23 mouse cellular contexts compared by ENCODE assay signal in the genomic region with DNA sequence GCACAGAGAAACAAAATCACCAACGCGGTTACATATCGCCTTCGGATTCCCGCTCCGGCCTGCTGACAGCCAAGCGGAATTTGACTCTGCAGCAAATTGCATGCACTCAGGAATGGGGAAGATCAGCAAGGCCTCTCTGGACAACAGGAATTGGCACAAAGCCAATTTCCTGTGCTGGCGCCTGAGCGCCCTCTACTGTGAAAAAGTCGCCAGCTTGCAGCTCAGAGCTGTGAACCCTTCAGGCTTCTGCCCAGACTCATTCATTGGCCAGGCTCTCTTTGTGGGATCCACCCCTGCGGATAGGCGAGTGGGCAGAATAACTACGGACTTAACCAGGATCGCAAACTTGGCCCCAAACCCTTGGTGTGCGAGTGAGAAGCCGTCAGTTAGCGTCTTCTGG. TPM values are rescaled to one million over a fixed set of nuclear protein-coding genes. Genes with fewer than 3 reads are reported as not detected.
DNase-seq lines count a peak whose midpoint lies in the region; ATAC-seq lines count a peak whose summit lies in the region.
"Not testable (repeated sequence)": the region's sequence is repeated elsewhere in the genome, so short reads cannot be mapped to it uniquely, and the experiment has no call there.
"Had no signal": no experiment of that assay in that cellular context is flagged by ENCODE, and none has a peak within 500 bp of the region (broad histone marks: within the 10 kb centered on the region; RNA-seq: fewer than 3 reads in every experiment).

No protein-coding gene starts in this region.

- not testable (repeated sequence) for H3K27me3 ChIP-seq in forebrain, embryonic 14.5 days (replicated peaks; ENCODE audit: control insufficient read depth, insufficient read depth, low read length); intestine, embryonic 15.5 days (replicated peaks); midbrain, embryonic 16.5 days (ENCODE audit: control insufficient read depth, insufficient read depth, low read depth, low read length); neural tube, embryonic 15.5 days (replicated peaks)

- peak; percentile 8 for DNase-seq in ZHBTc4 (ENCODE audit: low read depth, low spot score)
- not testable (repeated sequence) for DNase-seq in forebrain, embryonic 14.5 days (ENCODE audit: low spot score)
- peak; percentile 42 for DNase-seq in heart, adult 11 months

- H3K9ac ChIP-seq in forebrain, embryonic 14.5 days (ENCODE audit: low read length); intestine, embryonic 15.5 days; midbrain, embryonic 16.5 days (ENCODE audit: low read depth, low read length); neural tube, embryonic 15.5 days (replicated peaks): not testable (repeated sequence)

- WGBS in forebrain, embryonic 14.5 days = 95% methylated on average over 15 of the region's 17 CpGs
- 97% methylated on average over 17 of the region's 17 CpGs for WGBS in intestine, embryonic 15.5 days
- WGBS in midbrain, embryonic 16.5 days = 96% methylated on average over 16 of the region's 17 CpGs
- WGBS in neural tube, embryonic 15.5 days = 96% methylated on average over 17 of the region's 17 CpGs

- H3K36me3 ChIP-seq in forebrain, embryonic 14.5 days (ENCODE audit: control insufficient read depth, insufficient read depth, low read length); intestine, embryonic 15.5 days; midbrain, embryonic 16.5 days (ENCODE audit: control insufficient read depth, insufficient read depth, low read length); neural tube, embryonic 15.5 days: not testable (repeated sequence)

- not testable (repeated sequence) for H3K4me3 ChIP-seq in forebrain, embryonic 14.5 days (ENCODE audit: low read depth, low read length); intestine, embryonic 15.5 days (replicated peaks); midbrain, embryonic 16.5 days (ENCODE audit: low read depth, low read length); neural tube, embryonic 15.5 days (replicated peaks)

- not testable (repeated sequence) for H3K9me3 ChIP-seq in forebrain, embryonic 14.5 days (replicated peaks; ENCODE audit: control insufficient read depth, low read length); intestine, embryonic 15.5 days; midbrain, embryonic 16.5 days (replicated peaks; ENCODE audit: control insufficient read depth, low read length, poor library complexity, severe bottlenecking); neural tube, embryonic 15.5 days (replicated peaks)

- H3K4me1 ChIP-seq in forebrain, embryonic 14.5 days (ENCODE audit: control insufficient read depth, insufficient read depth, low read length); intestine, embryonic 15.5 days (replicated peaks); midbrain, embryonic 16.5 days (ENCODE audit: control insufficient read depth, insufficient read depth, low read length); neural tube, embryonic 15.5 days: not testable (repeated sequence)

- H3K27ac ChIP-seq in forebrain, embryonic 14.5 days (ENCODE audit: low read depth, low read length); intestine, embryonic 15.5 days; midbrain, embryonic 16.5 days (ENCODE audit: low read length); neural tube, embryonic 15.5 days (replicated peaks): not testable (repeated sequence)

- H3K4me2 ChIP-seq in forebrain, embryonic 14.5 days (ENCODE audit: low read length); intestine, embryonic 15.5 days (replicated peaks); midbrain, embryonic 16.5 days (ENCODE audit: low read length); neural tube, embryonic 15.5 days: not testable (repeated sequence)

- peak; percentile 48 for ATAC-seq in forebrain, embryonic 14.5 days
- 0 out of 2 replicates have a peak, but pooled peaks have one; percentile 53 for ATAC-seq in intestine, embryonic 15.5 days
- peak; percentile 89 for ATAC-seq in megakaryocyte, adult 5-6 weeks (ENCODE audit: poor library complexity, severe bottlenecking)
- ATAC-seq in midbrain, embryonic 16.5 days = peak; percentile 32; the same call in 1 of the 2 replicates
- peak; percentile 41; the same call in 1 of the 2 replicates for ATAC-seq in neural tube, embryonic 15.5 days (ENCODE audit: low FRiP score)

RNA-seq across cellular contexts. Expression of a gene that starts 7.1 kb away (rescaled TPM):
- polyA plus RNA-seq in forebrain, embryonic 14.5 days (2014; fragmentation: Nextera tagmentation; extraction: Ambion mirVana) = not detected in 2 replicates
- polyA plus RNA-seq in intestine, embryonic 15.5 days (2015; fragmentation: Nextera tagmentation; extraction: Ambion mirVana) = not detected in 2 replicates
- not detected in 2 replicates for total RNA-seq in megakaryocyte, adult 5-6 weeks (2015)
- total RNA-seq in megakaryocyte, adult 5-6 weeks (2017) = not detected in 2 replicates
- not detected in 2 replicates for polyA plus RNA-seq in midbrain, embryonic 16.5 days (2015; fragmentation: Nextera tagmentation; extraction: Ambion mirVana)
- polyA plus RNA-seq in neural tube, embryonic 15.5 days (2015; fragmentation: Nextera tagmentation; extraction: Ambion mirVana) = not detected in 2 replicates
- total RNA-seq: adrenal gland, adult 2 months; adrenal gland, postnatal 4 days; gastrocnemius, postnatal 25 days; heart, adult 8-10 months; heart, postnatal 36 days; left cerebral cortex, postnatal 14 days had no signal
- polyA plus RNA-seq: adrenal gland, adult 2 months; embryonic facial prominence, embryonic 11.5 days; forebrain, embryonic 12.5 days; heart, embryonic 15.5 days; hindbrain, embryonic 16.5 days; kidney, embryonic 16.5 days; limb, embryonic 12.5 days; liver, embryonic 12.5 days; small intestine, adult 2 months; thymus, postnatal 0 days had no signal

RNA-seq across cellular contexts. Expression of a gene that starts 16.1 kb away (rescaled TPM):
- not detected in 2 replicates for polyA plus RNA-seq in forebrain, embryonic 14.5 days (2014; fragmentation: Nextera tagmentation; extraction: Ambion mirVana)
- polyA plus RNA-seq in intestine, embryonic 15.5 days (2015; fragmentation: Nextera tagmentation; extraction: Ambion mirVana) = not detected in 2 replicates
- 0.58 and 1.4 TPM in 2 replicates for total RNA-seq in megakaryocyte, adult 5-6 weeks (2015)
- total RNA-seq in megakaryocyte, adult 5-6 weeks (2017) = 1.7 and 3.3 TPM in 2 replicates
- not detected in 2 replicates for polyA plus RNA-seq in midbrain, embryonic 16.5 days (2015; fragmentation: Nextera tagmentation; extraction: Ambion mirVana)
- polyA plus RNA-seq in neural tube, embryonic 15.5 days (2015; fragmentation: Nextera tagmentation; extraction: Ambion mirVana) = not detected in 2 replicates
- total RNA-seq: adrenal gland, adult 2 months; adrenal gland, postnatal 4 days; ES-E14; gastrocnemius, postnatal 25 days; heart, adult 8-10 months; heart, postnatal 36 days; left cerebral cortex, postnatal 14 days had no signal
- polyA plus RNA-seq: adrenal gland, adult 2 months; embryonic facial prominence, embryonic 11.5 days; forebrain, embryonic 12.5 days; heart, embryonic 15.5 days; hindbrain, embryonic 16.5 days; kidney, embryonic 16.5 days; limb, embryonic 12.5 days; liver, embryonic 12.5 days had no signal

RNA-seq across cellular contexts. Expression of a gene that starts 31.1 kb away (rescaled TPM):
- not detected in 2 replicates for polyA plus RNA-seq in forebrain, embryonic 14.5 days (2014; fragmentation: Nextera tagmentation; extraction: Ambion mirVana)
- polyA plus RNA-seq in intestine, embryonic 15.5 days (2015; fragmentation: Nextera tagmentation; extraction: Ambion mirVana) = not detected in 2 replicates
- total RNA-seq in megakaryocyte, adult 5-6 weeks (2015) = not detected in 2 replicates
- not detected in 2 replicates for total RNA-seq in megakaryocyte, adult 5-6 weeks (2017)
- polyA plus RNA-seq in midbrain, embryonic 16.5 days (2015; fragmentation: Nextera tagmentation; extraction: Ambion mirVana) = not detected in 2 replicates
- not detected in 2 replicates for polyA plus RNA-seq in neural tube, embryonic 15.5 days (2015; fragmentation: Nextera tagmentation; extraction: Ambion mirVana)
- total RNA-seq: adrenal gland, adult 2 months; adrenal gland, postnatal 4 days; gastrocnemius, postnatal 25 days; heart, adult 8-10 months; heart, postnatal 36 days; left cerebral cortex, postnatal 14 days had no signal
- polyA plus RNA-seq: adrenal gland, adult 2 months; embryonic facial prominence, embryonic 11.5 days; forebrain, embryonic 12.5 days; heart, embryonic 15.5 days; hindbrain, embryonic 16.5 days; kidney, embryonic 16.5 days; limb, embryonic 12.5 days; liver, embryonic 12.5 days; small intestine, adult 2 months; thymus, postnatal 0 days had no signal

RNA-seq across cellular contexts. Expression of a gene that starts 59.6 kb away (rescaled TPM):
- not detected in 2 replicates for polyA plus RNA-seq in forebrain, embryonic 14.5 days (2014; fragmentation: Nextera tagmentation; extraction: Ambion mirVana)
- polyA plus RNA-seq in intestine, embryonic 15.5 days (2015; fragmentation: Nextera tagmentation; extraction: Ambion mirVana) = not detected in 2 replicates
- total RNA-seq in megakaryocyte, adult 5-6 weeks (2015) = not detected in 2 replicates
- total RNA-seq in megakaryocyte, adult 5-6 weeks (2017) = not detected in 2 replicates
- not detected in 2 replicates for polyA plus RNA-seq in midbrain, embryonic 16.5 days (2015; fragmentation: Nextera tagmentation; extraction: Ambion mirVana)
- polyA plus RNA-seq in neural tube, embryonic 15.5 days (2015; fragmentation: Nextera tagmentation; extraction: Ambion mirVana) = not detected in 2 replicates
- total RNA-seq: adrenal gland, adult 2 months; adrenal gland, postnatal 4 days; gastrocnemius, postnatal 25 days; heart, adult 8-10 months; heart, postnatal 36 days; left cerebral cortex, postnatal 14 days had no signal
- polyA plus RNA-seq: adrenal gland, adult 2 months; embryonic facial prominence, embryonic 11.5 days; forebrain, embryonic 12.5 days; heart, embryonic 15.5 days; hindbrain, embryonic 16.5 days; kidney, embryonic 16.5 days; limb, embryonic 12.5 days; liver, embryonic 12.5 days; small intestine, adult 2 months; thymus, postnatal 0 days had no signal

Comparison
In these comparisons a context has a peak if more than half of its experiments do, and no peak if none do; other contexts are left out.
1. ATAC-seq: peak in every context shown above with its lines; median percentile 89 in megakaryocyte, adult 5-6 weeks; 53 in intestine, embryonic 15.5 days; 48 in forebrain, embryonic 14.5 days; 41 in neural tube, embryonic 15.5 days; 32 in midbrain, embryonic 16.5 days.